Mouse (Mus musculus): Measurements from ENCODE around the gene Serpinb5. TPM values are rescaled to one million over a fixed set of nuclear protein-coding genes. Genes with fewer than 3 reads are reported as not detected.

The Serpinb5 gene
- polyA plus RNA-seq, 1 experiment = 1.4 TPM

Other genes starting within 250 kb of the Serpinb5 start
- gene Bcl2, start 146.9 kb upstream of the Serpinb5 start, polyA plus RNA-seq (2012; rRNA removed) = 1.2 and 1.6 TPM in 2 replicates
- 7.7 and 19.5 TPM in 2 replicates for gene Kdsr, start 101.4 kb upstream of the Serpinb5 start, polyA plus RNA-seq (2012; rRNA removed)
- 15.5 and 20.9 TPM in 2 replicates for gene Vps4b, start 64.4 kb upstream of the Serpinb5 start, polyA plus RNA-seq (2012; rRNA removed)
- gene Serpinb12, start 73.3 kb downstream of the Serpinb5 start, polyA plus RNA-seq (2012; rRNA removed) = not detected in 2 replicates
- not detected in 2 replicates for gene Serpinb13, start 119.8 kb downstream of the Serpinb5 start, polyA plus RNA-seq (2012; rRNA removed)
- not detected in 2 replicates for gene Serpinb3a, start 191.1 kb downstream of the Serpinb5 start, polyA plus RNA-seq (2012; rRNA removed)
- gene Serpinb3d, start 222.3 kb downstream of the Serpinb5 start, polyA plus RNA-seq (2012; rRNA removed) = not detected in 2 replicates

All from large intestine, adult 2 months (tissue).